Mouse (Mus musculus): ENCODE results near the gene Olfr681. TPM values are rescaled to one million over a fixed set of nuclear protein-coding genes. Genes with fewer than 3 reads are reported as not detected.

Olfr681 gene
- polyA plus RNA-seq, 1 experiment from 2014 or later, result not detected

Other genes starting within 250 kb of the Olfr681 start
- gene Olfr665, start 238.8 kb upstream of the Olfr681 start, polyA plus RNA-seq (2014; fragmentation: Nextera tagmentation; extraction: Ambion mirVana), result not detected in 2 replicates
- gene Olfr666, start 220.9 kb upstream of the Olfr681 start, polyA plus RNA-seq (2014; fragmentation: Nextera tagmentation; extraction: Ambion mirVana), result not detected in 2 replicates
- not detected in 2 replicates for gene Olfr667, start 195.4 kb upstream of the Olfr681 start, polyA plus RNA-seq (2014; fragmentation: Nextera tagmentation; extraction: Ambion mirVana)
- gene Olfr668, start 188.8 kb upstream of the Olfr681 start, polyA plus RNA-seq (2014; fragmentation: Nextera tagmentation; extraction: Ambion mirVana), result not detected in 2 replicates
- gene Olfr669, start 182.6 kb upstream of the Olfr681 start, polyA plus RNA-seq (2014; fragmentation: Nextera tagmentation; extraction: Ambion mirVana), result not detected in 2 replicates
- not detected in 2 replicates for gene Olfr670, start 154.2 kb upstream of the Olfr681 start, polyA plus RNA-seq (2014; fragmentation: Nextera tagmentation; extraction: Ambion mirVana)
- not detected in 2 replicates for gene Olfr671, start 137.7 kb upstream of the Olfr681 start, polyA plus RNA-seq (2014; fragmentation: Nextera tagmentation; extraction: Ambion mirVana)
- not detected in 2 replicates for gene Olfr672, start 114.8 kb upstream of the Olfr681 start, polyA plus RNA-seq (2014; fragmentation: Nextera tagmentation; extraction: Ambion mirVana)
- gene Olfr675, start 88.4 kb upstream of the Olfr681 start, polyA plus RNA-seq (2014; fragmentation: Nextera tagmentation; extraction: Ambion mirVana), result not detected in 2 replicates
- gene Olfr676, start 84.1 kb upstream of the Olfr681 start, polyA plus RNA-seq (2014; fragmentation: Nextera tagmentation; extraction: Ambion mirVana), result not detected in 2 replicates
- not detected in 2 replicates for gene Olfr677, start 65.5 kb upstream of the Olfr681 start, polyA plus RNA-seq (2014; fragmentation: Nextera tagmentation; extraction: Ambion mirVana)
- gene Olfr678, start 52.4 kb upstream of the Olfr681 start, polyA plus RNA-seq (2014; fragmentation: Nextera tagmentation; extraction: Ambion mirVana), result not detected in 2 replicates
- gene Olfr679, start 35.6 kb upstream of the Olfr681 start, polyA plus RNA-seq (2014; fragmentation: Nextera tagmentation; extraction: Ambion mirVana), result not detected in 2 replicates
- gene Olfr680-ps1, start 24.0 kb upstream of the Olfr681 start, polyA plus RNA-seq (2014; fragmentation: Nextera tagmentation; extraction: Ambion mirVana), result not detected in 2 replicates
- gene Olfr683, start 30.2 kb downstream of the Olfr681 start, polyA plus RNA-seq (2014; fragmentation: Nextera tagmentation; extraction: Ambion mirVana), result not detected in 2 replicates
- not detected in 2 replicates for gene Olfr684, start 46.8 kb downstream of the Olfr681 start, polyA plus RNA-seq (2014; fragmentation: Nextera tagmentation; extraction: Ambion mirVana)
- not detected in 2 replicates for gene Olfr685, start 69.2 kb downstream of the Olfr681 start, polyA plus RNA-seq (2014; fragmentation: Nextera tagmentation; extraction: Ambion mirVana)
- gene Olfr686, start 90.6 kb downstream of the Olfr681 start, polyA plus RNA-seq (2014; fragmentation: Nextera tagmentation; extraction: Ambion mirVana), result not detected in 2 replicates
- gene Olfr688, start 171.3 kb downstream of the Olfr681 start, polyA plus RNA-seq (2014; fragmentation: Nextera tagmentation; extraction: Ambion mirVana), result not detected in 2 replicates
- not detected in 2 replicates for gene Olfr689, start 194.3 kb downstream of the Olfr681 start, polyA plus RNA-seq (2014; fragmentation: Nextera tagmentation; extraction: Ambion mirVana)
- gene Olfr690, start 217.3 kb downstream of the Olfr681 start, polyA plus RNA-seq (2014; fragmentation: Nextera tagmentation; extraction: Ambion mirVana), result not detected in 2 replicates
- not detected in 2 replicates for gene Olfr691, start 225.4 kb downstream of the Olfr681 start, polyA plus RNA-seq (2014; fragmentation: Nextera tagmentation; extraction: Ambion mirVana)